Mouse (Mus musculus) urinary bladder, adult 18-20 months (tissue): ENCODE data around the gene Senp7.
"Not testable (repeated sequence)": the region's sequence is repeated elsewhere in the genome, so short reads cannot be mapped to it uniquely, and the experiment has no call there.

ENCODE experiments used
- DNase-seq, 2 experiments: peaks; one replicate each; pipeline ENCODE4 v3.0.0; 2022; ENCODE audit warnings: low spot score in 2 of 2, mixed read lengths in 2 of 2

Gene Senp7

GRCm38 (mm10) chr16:56048038-56048437, at the start of gene Senp7:
Gene Senp7 (plus strand): TSS chr16:56048338.
- not testable (repeated sequence) for DNase-seq

- DNase-seq, result no peak
Measured at GRCm38 (mm10) chr16:56006798-56007197, 41.3 kb upstream of the Senp7 start.

GRCm38 (mm10) chr16:56008862-56009261, 39.3 kb upstream of the Senp7 start:
- no peak for DNase-seq

- no peak for DNase-seq
Measured at GRCm38 (mm10) chr16:56012789-56013743, 35.1 kb upstream of the Senp7 start.

GRCm38 (mm10) chr16:56014076-56014475, 34.1 kb upstream of the Senp7 start:
- DNase-seq, result no peak

- no peak for DNase-seq
Measured at GRCm38 (mm10) chr16:56019660-56020059, 28.5 kb upstream of the Senp7 start.

GRCm38 (mm10) chr16:56027854-56028629, 20.1 kb upstream of the Senp7 start:
- DNase-seq, result no peak

- DNase-seq, result no peak
Measured at GRCm38 (mm10) chr16:56028722-56029551, 19.2 kb upstream of the Senp7 start.

GRCm38 (mm10) chr16:56029661-56030082, 18.5 kb upstream of the Senp7 start, which contains the start of gene Pcnp:
Gene Pcnp (minus strand): TSS chr16:56029739.
- peak; percentile 97 for DNase-seq

GRCm38 (mm10) chr16:56034566-56034965, 13.6 kb upstream of the Senp7 start:
- no peak for DNase-seq

- no peak for DNase-seq
Measured at GRCm38 (mm10) chr16:56036501-56036900, 11.6 kb upstream of the Senp7 start.

- peak; percentile 84 to 88 for DNase-seq
Measured at GRCm38 (mm10) chr16:56037138-56038010, 10.8 kb upstream of the Senp7 start, which contains the start of gene Trmt10c. Gene Trmt10c (minus strand): TSS chr16:56037819.

- no peak for DNase-seq
Measured at GRCm38 (mm10) chr16:56038090-56038489, 10.0 kb upstream of the Senp7 start.

GRCm38 (mm10) chr16:56055911-56056310, 7.8 kb downstream of the Senp7 start:
- DNase-seq, result no peak

GRCm38 (mm10) chr16:56056944-56057590, 8.9 kb downstream of the Senp7 start:
- DNase-seq, result no peak

GRCm38 (mm10) chr16:56058151-56058550, 10.0 kb downstream of the Senp7 start:
- no peak for DNase-seq

- no peak for DNase-seq
Measured at GRCm38 (mm10) chr16:56061995-56062594, 14.0 kb downstream of the Senp7 start.

GRCm38 (mm10) chr16:56062981-56063380, 14.8 kb downstream of the Senp7 start:
- no peak for DNase-seq

GRCm38 (mm10) chr16:56064334-56064990, 16.3 kb downstream of the Senp7 start:
- DNase-seq, result peak; percentile 11 to 13
